Mouse (Mus musculus) kidney, postnatal 4 days (tissue): ENCODE measurements at regions not wholly inside any gene's neighbourhood (a gene's known extent, or its start where the extent isn't known, plus 50 kb on each side); places are given as distances from the start of the nearest gene placed in this dataset.
A peak's percentile ranks its signal among the peaks of the same experiment; 100 is the strongest.

ENCODE experiments used
- DNase-seq, 2 experiments: peaks; one replicate each; pipeline ENCODE4 v3.0.0; 2021; ENCODE audit warnings: mixed read lengths in 2 of 2

- no peak for DNase-seq
Observed at GRCm38 (mm10) chr11:19679669-19680068, 244.5 kb upstream of the Spred2 start.

- DNase-seq: no peak
Observed at GRCm38 (mm10) chr11:19701198-19701597, 223.0 kb upstream of the Spred2 start.

- peak; percentile 7 to 8 for DNase-seq
Observed at GRCm38 (mm10) chr11:19708821-19709220, 215.4 kb upstream of the Spred2 start.

GRCm38 (mm10) chr11:19709337-19709736 lies 214.8 kb upstream of the Spred2 start:
- DNase-seq: no peak

- no peak for DNase-seq
Observed at GRCm38 (mm10) chr11:19713091-19713490, 211.1 kb upstream of the Spred2 start.

GRCm38 (mm10) chr11:19713597-19713996 lies 210.6 kb upstream of the Spred2 start:
- no peak for DNase-seq

- DNase-seq: no peak
Observed at GRCm38 (mm10) chr11:19714211-19714610, 210.0 kb upstream of the Spred2 start.

- no peak for DNase-seq
Observed at GRCm38 (mm10) chr11:19714888-19715595, 209.1 kb upstream of the Spred2 start.

GRCm38 (mm10) chr11:19718165-19718564 lies 206.0 kb upstream of the Spred2 start:
- DNase-seq: no peak

GRCm38 (mm10) chr11:19729031-19729430 lies 195.1 kb upstream of the Spred2 start:
- no peak for DNase-seq

GRCm38 (mm10) chr11:19730747-19731146 lies 193.4 kb upstream of the Spred2 start:
- no peak for DNase-seq

GRCm38 (mm10) chr11:19736076-19736475 lies 188.1 kb upstream of the Spred2 start:
- no peak for DNase-seq

GRCm38 (mm10) chr11:19736926-19737325 lies 187.2 kb upstream of the Spred2 start:
- no peak for DNase-seq

- peak; percentile 37 to 44 for DNase-seq
Observed at GRCm38 (mm10) chr11:19737331-19737730, 186.8 kb upstream of the Spred2 start.

GRCm38 (mm10) chr11:19737807-19738206 lies 186.4 kb upstream of the Spred2 start:
- peak; percentile 17 to 25 for DNase-seq

GRCm38 (mm10) chr11:19739527-19740151 lies 184.5 kb upstream of the Spred2 start:
- no peak for DNase-seq

- no peak for DNase-seq
Observed at GRCm38 (mm10) chr11:19740562-19740961, 183.6 kb upstream of the Spred2 start.

- no peak for DNase-seq
Observed at GRCm38 (mm10) chr11:19747097-19747972, 176.8 kb upstream of the Spred2 start.

- DNase-seq: no peak
Observed at GRCm38 (mm10) chr11:19747973-19748559, 176.1 kb upstream of the Spred2 start.

- DNase-seq: no peak
Observed at GRCm38 (mm10) chr11:19758892-19759291, 165.3 kb upstream of the Spred2 start.

GRCm38 (mm10) chr11:19760861-19761693 lies 163.1 kb upstream of the Spred2 start:
- peak; percentile 70 to 79 for DNase-seq

GRCm38 (mm10) chr11:19761694-19761976 lies 162.5 kb upstream of the Spred2 start:
- peak in 1 of 2 experiments; percentile 36 for DNase-seq
